Mouse (Mus musculus) thymus, adult 2 months (tissue): ENCODE results near the gene Begain.

Experiments used
- CTCF ChIP-seq: fragments of 200-500 bp; IDR thresholded peaks from 2 replicates; pipeline ENCODE4 v1.5.1; 2012; ENCODE audit warnings: mild to moderate bottlenecking, control low read depth, low read length, moderate library complexity, borderline replicate concordance; ENCODE audit not compliant: control insufficient read depth, poor library complexity, insufficient read depth; ENCODE audit errors: extremely low read depth
- POLR2A ChIP-seq: fragments of 200-500 bp; IDR thresholded peaks from 2 replicates; pipeline ENCODE4 v1.6.1; 2012; ENCODE audit warnings: mild to moderate bottlenecking, low read length, control low read depth, moderate library complexity; ENCODE audit not compliant: control insufficient read depth, poor library complexity, insufficient read depth; ENCODE audit errors: extremely low read depth

GRCm38 (mm10) chr12:108983496-108983895 lies 84.5 kb downstream of the Begain start:
- TF ChIP-seq POLR2A = no peak
- no peak for TF ChIP-seq CTCF
